Mouse (Mus musculus): ENCODE measurements around the gene Rangap1.
"Not testable (repeated sequence)": the region's sequence is repeated elsewhere in the genome, so short reads cannot be mapped to it uniquely, and the experiment has no call there.

Rangap1 gene

GRCm38 (mm10) chr15:81739924-81740323 is 5.4 kb downstream of the Rangap1 start:
- DNase-seq (ENCODE audit: low spot score): no peak

GRCm38 (mm10) chr15:81739296-81739695 is 6.0 kb downstream of the Rangap1 start:
- DNase-seq (ENCODE audit: low spot score): no peak

- DNase-seq (ENCODE audit: low spot score): no peak
Measured at GRCm38 (mm10) chr15:81735075-81735474, 10.3 kb downstream of the Rangap1 start.

- peak; percentile 99 for DNase-seq (ENCODE audit: low spot score)
Measured at GRCm38 (mm10) chr15:81729792-81730635, 15.3 kb downstream of the Rangap1 start.

- DNase-seq (ENCODE audit: low spot score): peak; percentile 50
Measured at GRCm38 (mm10) chr15:81729241-81729791, 16.0 kb downstream of the Rangap1 start.

- no peak for DNase-seq (ENCODE audit: low spot score)
Measured at GRCm38 (mm10) chr15:81725965-81726364, 19.4 kb downstream of the Rangap1 start.

GRCm38 (mm10) chr15:81723653-81724052 is 21.7 kb downstream of the Rangap1 start:
- no peak for DNase-seq (ENCODE audit: low spot score)

- no peak for DNase-seq (ENCODE audit: low spot score)
Measured at GRCm38 (mm10) chr15:81722361-81722760, 23.0 kb downstream of the Rangap1 start.

- no peak for DNase-seq (ENCODE audit: low spot score)
Measured at GRCm38 (mm10) chr15:81719139-81719531, 26.2 kb downstream of the Rangap1 start.

- DNase-seq (ENCODE audit: low spot score): no peak
Measured at GRCm38 (mm10) chr15:81718336-81719138, 26.8 kb downstream of the Rangap1 start.

- no peak for DNase-seq (ENCODE audit: low spot score)
Measured at GRCm38 (mm10) chr15:81713742-81714141, 31.6 kb downstream of the Rangap1 start.

GRCm38 (mm10) chr15:81710801-81711200 is 34.5 kb downstream of the Rangap1 start:
- no peak for DNase-seq (ENCODE audit: low spot score)

- DNase-seq (ENCODE audit: low spot score): no peak
Measured at GRCm38 (mm10) chr15:81709686-81710085, 35.6 kb downstream of the Rangap1 start.

GRCm38 (mm10) chr15:81708991-81709390 is 36.3 kb downstream of the Rangap1 start:
- no peak for DNase-seq (ENCODE audit: low spot score)

- no peak for DNase-seq (ENCODE audit: low spot score)
Measured at GRCm38 (mm10) chr15:81703094-81703489, 42.2 kb downstream of the Rangap1 start.

GRCm38 (mm10) chr15:81702306-81703093 is 42.8 kb downstream of the Rangap1 start:
- DNase-seq (ENCODE audit: low spot score): no peak

- DNase-seq (ENCODE audit: low spot score): not testable (repeated sequence)
Measured at GRCm38 (mm10) chr15:81701350-81701749, 44.0 kb downstream of the Rangap1 start.

GRCm38 (mm10) chr15:81700601-81701000 is 44.7 kb downstream of the Rangap1 start:
- no peak for DNase-seq (ENCODE audit: low spot score)

GRCm38 (mm10) chr15:81700161-81700560 is 45.2 kb downstream of the Rangap1 start:
- DNase-seq (ENCODE audit: low spot score): no peak

- DNase-seq (ENCODE audit: low spot score): no peak
Measured at GRCm38 (mm10) chr15:81698532-81698931, 46.8 kb downstream of the Rangap1 start.

- DNase-seq (ENCODE audit: low spot score): no peak
Measured at GRCm38 (mm10) chr15:81697847-81698246, 47.5 kb downstream of the Rangap1 start.

- DNase-seq (ENCODE audit: low spot score): no peak
Measured at GRCm38 (mm10) chr15:81697175-81697574, 48.2 kb downstream of the Rangap1 start, which contains the start of gene Chadl. Gene Chadl (minus strand): TSS chr15:81697287.
